8 mouse cellular contexts compared by ENCODE assay signal in genomic region chr7:83382803-83383363, GRCm38 (mm10).
DNase-seq lines count a peak whose midpoint lies in the region; ATAC-seq and TF ChIP-seq lines count a peak whose summit lies in the region.

No protein-coding gene starts in this region.

- DNase-seq in kidney, postnatal 0 days (ENCODE audit: low spot score) = peak; percentile 25
- DNase-seq in kidney, adult 11 months = no peak
- peak; percentile 42 for DNase-seq in lung, postnatal 10 days
- DNase-seq in right cerebral cortex, postnatal 36 days (ENCODE audit: low spot score in 2 of 2) = peak; percentile 11 to 17
- DNase-seq in adrenal gland, postnatal 4 days (ENCODE audit: low spot score in 2 of 2) = no peak
- DNase-seq in adrenal gland, postnatal 36 days = no peak

- no peaks in the 10 kb centered on the region for H3K9me3 ChIP-seq in kidney, postnatal 0 days (replicated peaks; ENCODE audit: low read length)
- no peaks in the 10 kb centered on the region for H3K9me3 ChIP-seq in forebrain, embryonic 12.5 days
- no peaks in the 10 kb centered on the region for H3K9me3 ChIP-seq in intestine, embryonic 15.5 days

- no peak overlapping the region for H3K27ac ChIP-seq in kidney, postnatal 0 days
- H3K27ac ChIP-seq in forebrain, embryonic 12.5 days = peak overlapping the region; percentile 80
- no peak overlapping the region for H3K27ac ChIP-seq in intestine, embryonic 15.5 days

- H3K4me3 ChIP-seq in kidney, postnatal 0 days (replicated peaks; ENCODE audit: low read depth, low read length) = no peak overlapping the region
- no peak overlapping the region for H3K4me3 ChIP-seq in forebrain, embryonic 12.5 days (replicated peaks)
- no peak overlapping the region for H3K4me3 ChIP-seq in intestine, embryonic 15.5 days (replicated peaks)

- H3K4me1 ChIP-seq in kidney, postnatal 0 days (replicated peaks; ENCODE audit: insufficient read depth, low read length) = no peaks in the 10 kb centered on the region
- H3K4me1 ChIP-seq in forebrain, embryonic 12.5 days = peaks cover 16% of the 10 kb centered on the region
- H3K4me1 ChIP-seq in intestine, embryonic 15.5 days (replicated peaks) = peaks cover 3% of the 10 kb centered on the region

- H3K36me3 ChIP-seq in kidney, postnatal 0 days (ENCODE audit: insufficient read depth, low read length) = no peaks in the 10 kb centered on the region
- H3K36me3 ChIP-seq in forebrain, embryonic 12.5 days (replicated peaks) = no peaks in the 10 kb centered on the region
- H3K36me3 ChIP-seq in intestine, embryonic 15.5 days = no peaks in the 10 kb centered on the region

- no peak overlapping the region for H3K9ac ChIP-seq in kidney, postnatal 0 days (ENCODE audit: low read depth, low read length)
- H3K9ac ChIP-seq in forebrain, embryonic 12.5 days = no peak overlapping the region
- no peak overlapping the region for H3K9ac ChIP-seq in intestine, embryonic 15.5 days

- H3K4me2 ChIP-seq in kidney, postnatal 0 days (ENCODE audit: low read length) = no peak overlapping the region
- peak overlapping the region; percentile 26 for H3K4me2 ChIP-seq in forebrain, embryonic 12.5 days
- no peak overlapping the region for H3K4me2 ChIP-seq in intestine, embryonic 15.5 days (replicated peaks)

- WGBS in kidney, postnatal 0 days = 42% methylated on average over 8 of the region's 8 CpGs
- 22% methylated on average over 8 of the region's 8 CpGs for WGBS in forebrain, embryonic 12.5 days
- 21% methylated on average over 8 of the region's 8 CpGs for WGBS in intestine, embryonic 15.5 days

- TF ChIP-seq CTCF in kidney, postnatal 0 days (IDR thresholded peaks at IDR 0.05; ENCODE audit: low read depth) = no peak

- no peak for ATAC-seq in kidney, postnatal 0 days (replicated peaks; ENCODE audit: low FRiP score, low read depth)
- peak; percentile 96 for ATAC-seq in forebrain, embryonic 12.5 days (ENCODE audit: low FRiP score)
- ATAC-seq in intestine, embryonic 15.5 days = peak; percentile 45; the same call in 1 of the 2 replicates

- no peaks in the 10 kb centered on the region for H3K27me3 ChIP-seq in kidney, postnatal 0 days (ENCODE audit: insufficient read depth, low read length)
- no peaks in the 10 kb centered on the region for H3K27me3 ChIP-seq in forebrain, embryonic 12.5 days
- no peaks in the 10 kb centered on the region for H3K27me3 ChIP-seq in intestine, embryonic 15.5 days (replicated peaks)

Comparison
In these comparisons a context has a peak if more than half of its experiments do, and no peak if none do; other contexts are left out.
1. DNase-seq: peak in kidney, postnatal 0 days (single experiment), lung, postnatal 10 days (single experiment) and right cerebral cortex, postnatal 36 days (2 of 2); none in kidney, adult 11 months (single experiment), adrenal gland, postnatal 4 days (0 of 2) and adrenal gland, postnatal 36 days (0 of 2).